Mouse (Mus musculus) stomach, postnatal 0 days (tissue): Measurements from ENCODE around the gene Rbms3.

ENCODE experiments used
- CTCF ChIP-seq: IDR thresholded peaks from 2 replicates; pipeline ENCODE4 v1.5.1; 2016; ENCODE audit warnings: antibody characterized with exemption, low read depth, mild to moderate bottlenecking, moderate library complexity
- EP300 ChIP-seq: optimal IDR thresholded peaks from 2 replicates; pipeline ENCODE3; 2016; ENCODE audit warnings: antibody characterized with exemption

DNA sequence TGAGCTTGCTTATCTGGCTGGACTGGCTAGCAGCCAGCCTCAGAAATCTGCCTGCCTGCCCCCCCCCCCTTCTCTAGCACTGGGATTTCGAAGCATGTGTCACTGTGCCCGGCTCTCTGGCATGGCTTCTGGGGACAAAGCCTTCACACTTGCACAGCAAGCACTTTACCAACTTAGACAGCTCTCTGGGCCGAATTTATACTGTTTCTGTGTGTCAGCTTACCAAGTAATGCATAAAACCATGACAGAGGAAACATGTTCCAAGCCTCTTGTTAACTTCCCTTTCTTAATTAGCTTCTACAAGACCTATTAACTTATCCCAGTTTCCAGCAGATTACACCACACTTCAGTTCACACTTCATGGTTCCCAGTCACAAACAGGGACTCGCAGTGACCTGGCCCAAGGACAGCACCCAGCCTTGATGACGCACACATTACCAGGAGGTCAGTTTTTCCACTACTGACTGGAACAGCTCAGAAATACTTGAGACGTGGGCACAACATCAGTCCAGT lies 589.7 kb downstream of the Rbms3 start:
- TF ChIP-seq CTCF (no peak), EP300 (no peak)
